In the genomic region with DNA sequence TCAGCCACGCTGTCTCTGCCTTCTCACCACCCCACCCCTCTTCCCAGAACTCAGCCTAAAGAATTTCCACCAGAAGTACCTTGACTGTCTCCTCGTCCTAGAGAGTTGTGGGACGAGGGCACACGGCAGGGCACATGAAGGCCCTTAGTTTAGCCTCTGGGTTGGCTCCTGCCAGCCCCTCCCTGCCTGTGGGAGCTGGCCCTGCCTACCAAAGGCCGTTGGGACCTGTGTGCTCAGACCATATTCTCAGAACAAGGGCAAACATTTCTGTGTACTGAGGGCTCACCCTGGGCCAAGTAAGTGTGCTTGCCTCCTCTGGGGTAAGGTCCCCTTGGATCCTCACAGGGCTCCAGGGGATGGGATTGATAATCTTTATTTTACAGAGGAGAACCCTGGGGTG, we compare ENCODE assay signal across 8 mouse cellular contexts.
A peak's percentile ranks its signal among the peaks of the same experiment; 100 is the strongest.
DNase-seq lines count a peak whose midpoint lies in the region; ATAC-seq lines count a peak whose summit lies in the region.

No protein-coding gene starts in this region.

- peaks cover 15% of the 10 kb centered on the region for H3K36me3 ChIP-seq in heart, embryonic 11.5 days (ENCODE audit: control insufficient read depth, insufficient read depth, low read length)
- peaks cover 11% of the 10 kb centered on the region for H3K36me3 ChIP-seq in neural tube, embryonic 11.5 days (ENCODE audit: control insufficient read depth, insufficient read depth, low read length)
- H3K36me3 ChIP-seq in limb, embryonic 12.5 days, result peaks cover 42% of the 10 kb centered on the region
- peaks cover 18% of the 10 kb centered on the region for H3K36me3 ChIP-seq in stomach, embryonic 15.5 days

- H3K27me3 ChIP-seq in heart, embryonic 11.5 days (ENCODE audit: control insufficient read depth, insufficient read depth, low read length), result no peaks in the 10 kb centered on the region
- no peaks in the 10 kb centered on the region for H3K27me3 ChIP-seq in neural tube, embryonic 11.5 days (ENCODE audit: control insufficient read depth, insufficient read depth, low read length)
- H3K27me3 ChIP-seq in limb, embryonic 12.5 days, result no peaks in the 10 kb centered on the region
- H3K27me3 ChIP-seq in stomach, embryonic 15.5 days (replicated peaks), result no peaks in the 10 kb centered on the region

- H3K9ac ChIP-seq in heart, embryonic 11.5 days (ENCODE audit: low read depth, low read length), result peak overlapping the region; percentile 75
- no peak overlapping the region for H3K9ac ChIP-seq in neural tube, embryonic 11.5 days (ENCODE audit: low read length)
- peak overlapping the region; percentile 57 for H3K9ac ChIP-seq in limb, embryonic 12.5 days (replicated peaks)
- H3K9ac ChIP-seq in stomach, embryonic 15.5 days, result peak overlapping the region; percentile 46; the same call in 1 of the 2 replicates

- H3K4me3 ChIP-seq in heart, embryonic 11.5 days (ENCODE audit: low read depth, low read length), result peak overlapping the region; percentile 44
- H3K4me3 ChIP-seq in neural tube, embryonic 11.5 days (ENCODE audit: low read depth, low read length), result no peak overlapping the region
- peak overlapping the region; percentile 43 for H3K4me3 ChIP-seq in limb, embryonic 12.5 days (replicated peaks)
- H3K4me3 ChIP-seq in stomach, embryonic 15.5 days (replicated peaks), result peak overlapping the region; percentile 46

- WGBS in heart, embryonic 11.5 days (ENCODE audit: insufficient replicate concordance), result 43% methylated on average over 5 of the region's 5 CpGs
- WGBS in neural tube, embryonic 11.5 days, result 81% methylated on average over 5 of the region's 5 CpGs
- WGBS in limb, embryonic 12.5 days, result 71% methylated on average over 5 of the region's 5 CpGs
- WGBS in stomach, embryonic 15.5 days, result 55% methylated on average over 5 of the region's 5 CpGs

- H3K4me1 ChIP-seq in heart, embryonic 11.5 days (ENCODE audit: control insufficient read depth, insufficient read depth, low read length), result peaks cover 38% of the 10 kb centered on the region
- peaks cover 20% of the 10 kb centered on the region; the same call in 1 of the 2 replicates for H3K4me1 ChIP-seq in neural tube, embryonic 11.5 days (ENCODE audit: control insufficient read depth, insufficient read depth, low read length)
- peaks cover 53% of the 10 kb centered on the region for H3K4me1 ChIP-seq in limb, embryonic 12.5 days (replicated peaks)
- H3K4me1 ChIP-seq in stomach, embryonic 15.5 days, result peaks cover 65% of the 10 kb centered on the region

- H3K9me3 ChIP-seq in heart, embryonic 11.5 days (replicated peaks; ENCODE audit: control insufficient read depth, low read length), result no peaks in the 10 kb centered on the region
- no peaks in the 10 kb centered on the region for H3K9me3 ChIP-seq in neural tube, embryonic 11.5 days (ENCODE audit: control insufficient read depth, low read length)
- no peaks in the 10 kb centered on the region for H3K9me3 ChIP-seq in limb, embryonic 12.5 days
- no peaks in the 10 kb centered on the region for H3K9me3 ChIP-seq in stomach, embryonic 15.5 days

- H3K4me2 ChIP-seq in heart, embryonic 11.5 days, result peak overlapping the region; percentile 84
- peak overlapping the region; percentile 28 for H3K4me2 ChIP-seq in neural tube, embryonic 11.5 days (ENCODE audit: low read depth)
- H3K4me2 ChIP-seq in limb, embryonic 12.5 days, result peak overlapping the region; percentile 75
- peak overlapping the region; percentile 66 for H3K4me2 ChIP-seq in stomach, embryonic 15.5 days

- ATAC-seq in heart, embryonic 11.5 days (replicated peaks; ENCODE audit: insufficient number of reproducible peaks, low FRiP score, low TSS enrichment), result no peak
- no peak for ATAC-seq in neural tube, embryonic 11.5 days (ENCODE audit: insufficient read depth, low FRiP score, low TSS enrichment)
- no peak for ATAC-seq in limb, embryonic 12.5 days (ENCODE audit: insufficient number of reproducible peaks, insufficient read depth, low FRiP score, low TSS enrichment, low read depth)
- no peak for ATAC-seq in stomach, embryonic 15.5 days (ENCODE audit: insufficient read depth, low FRiP score, low read depth)

- H3K27ac ChIP-seq in heart, embryonic 11.5 days (ENCODE audit: low read depth, low read length), result peak overlapping the region; percentile 54
- no peak overlapping the region for H3K27ac ChIP-seq in neural tube, embryonic 11.5 days (ENCODE audit: low read depth, low read length)
- no peak overlapping the region; the same call in 1 of the 2 replicates for H3K27ac ChIP-seq in limb, embryonic 12.5 days
- peak overlapping the region; percentile 71; the same call in 1 of the 2 replicates for H3K27ac ChIP-seq in stomach, embryonic 15.5 days

- no peak for DNase-seq in heart, adult 18-20 months
- no peak for DNase-seq in neural tube, embryonic 11.5 days (ENCODE audit: low spot score)
- no peak for DNase-seq in neural tube, embryonic 10.5 days (ENCODE audit: extremely low spot score, low spot score)
- no peak for DNase-seq in gastrocnemius, postnatal 4 days (ENCODE audit: low spot score in 2 of 2)
- no peak for DNase-seq in yolk sac, embryonic 10.5 days (ENCODE audit: low spot score)

Comparison
In these comparisons a context has a peak if more than half of its experiments do, and no peak if none do; other contexts are left out.
1. H3K27ac ChIP-seq: peak in heart, embryonic 11.5 days (single experiment) and stomach, embryonic 15.5 days (single experiment); none in neural tube, embryonic 11.5 days (single experiment) and limb, embryonic 12.5 days (single experiment).
2. H3K4me2 ChIP-seq: peak in every context shown above with its lines; median percentile 84 in heart, embryonic 11.5 days; 75 in limb, embryonic 12.5 days; 66 in stomach, embryonic 15.5 days; 28 in neural tube, embryonic 11.5 days.